Mouse (Mus musculus): ENCODE results near the gene Mdm2. TPM values are rescaled to one million over a fixed set of nuclear protein-coding genes. Genes with fewer than 3 reads are reported as not detected.

Gene Mdm2
- polyA plus RNA-seq, 1 experiment from 2014 or later: 63.1 TPM

- peaks cover 6% of the 10 kb centered on the region for H3K4me1 ChIP-seq (ENCODE audit: control insufficient read depth, insufficient read depth, low read length)
- no peak overlapping the region for H3K27ac ChIP-seq (replicated peaks; ENCODE audit: low read depth, low read length)
- ATAC-seq (ENCODE audit: insufficient number of reproducible peaks, low FRiP score, low TSS enrichment, low read depth) (no peak), DNase-seq (ENCODE audit: low spot score) (no peak)
- no peak overlapping the region for H3K4me3 ChIP-seq (ENCODE audit: low read depth, low read length)
- no peak overlapping the region for H3K9ac ChIP-seq (ENCODE audit: low read length)
- H3K4me2 ChIP-seq (ENCODE audit: low read depth, severe bottlenecking): no peak overlapping the region
- no peaks in the 10 kb centered on the region for H3K27me3 ChIP-seq (ENCODE audit: control insufficient read depth, insufficient read depth, low read length)
- WGBS: 87% methylated on average over 6 of the region's 6 CpGs
- no peaks in the 10 kb centered on the region for H3K9me3 ChIP-seq (ENCODE audit: control insufficient read depth, low read length)
- no peaks in the 10 kb centered on the region for H3K36me3 ChIP-seq (ENCODE audit: control insufficient read depth, insufficient read depth, low read length)
Observed at GRCm38 (mm10) chr10:117656662-117656962, 53.9 kb downstream of the Mdm2 start.

DNA sequence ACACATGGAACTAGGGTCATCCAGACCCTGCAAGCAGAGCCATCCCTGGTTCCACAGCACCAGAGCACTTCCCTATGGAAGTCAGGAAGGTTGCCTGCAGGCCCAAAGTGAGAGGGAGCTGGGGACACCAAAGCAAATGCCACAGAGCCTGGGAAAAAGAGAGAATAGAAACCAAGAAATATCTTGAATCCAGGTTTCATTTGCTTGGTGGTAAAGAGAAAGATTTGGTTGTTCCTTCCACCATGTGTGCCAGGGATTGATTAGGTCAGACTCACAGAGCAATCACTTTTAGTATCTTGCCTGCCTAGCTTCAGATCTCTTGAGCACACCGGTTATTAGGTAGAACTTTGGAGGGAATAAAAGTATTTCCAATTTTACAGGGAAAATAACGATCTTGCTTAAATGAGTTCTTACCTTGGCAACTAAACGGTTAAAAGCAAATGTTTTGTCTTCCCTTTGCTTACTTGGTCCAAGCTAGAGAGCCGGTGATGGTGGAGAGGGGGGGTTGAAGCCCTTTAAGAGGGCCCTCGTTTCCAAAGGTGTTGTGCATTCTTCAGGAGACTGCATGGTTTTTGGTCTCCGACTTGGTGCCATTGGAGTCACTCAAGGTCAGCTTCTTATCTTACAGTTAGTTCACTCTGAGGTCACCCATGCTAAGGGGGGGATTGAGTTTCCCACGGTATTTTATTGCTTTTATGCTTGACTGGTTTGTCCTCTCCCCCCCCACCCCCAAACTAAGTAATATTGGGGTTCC, 54.5 kb downstream of the Mdm2 start:
- Histone ChIP-seq H3K36me3 (ENCODE audit: control insufficient read depth, insufficient read depth, low read length) (no peaks in the 10 kb centered on the region), H3K4me2 (ENCODE audit: low read depth, severe bottlenecking) (no peak overlapping the region), H3K27ac (replicated peaks; ENCODE audit: low read depth, low read length) (no peak overlapping the region), H3K4me3 (ENCODE audit: low read depth, low read length) (no peak overlapping the region), H3K27me3 (ENCODE audit: control insufficient read depth, insufficient read depth, low read length) (no peaks in the 10 kb centered on the region), H3K9me3 (ENCODE audit: control insufficient read depth, low read length) (no peaks in the 10 kb centered on the region), H3K4me1 (ENCODE audit: control insufficient read depth, insufficient read depth, low read length) (peaks cover 6% of the 10 kb centered on the region), H3K9ac (ENCODE audit: low read length) (no peak overlapping the region)
- 55% methylated on average over 7 of the region's 7 CpGs for WGBS
- no peak for ATAC-seq (ENCODE audit: insufficient number of reproducible peaks, low FRiP score, low TSS enrichment, low read depth)
- DNase-seq (ENCODE audit: low spot score): no peak

DNA sequence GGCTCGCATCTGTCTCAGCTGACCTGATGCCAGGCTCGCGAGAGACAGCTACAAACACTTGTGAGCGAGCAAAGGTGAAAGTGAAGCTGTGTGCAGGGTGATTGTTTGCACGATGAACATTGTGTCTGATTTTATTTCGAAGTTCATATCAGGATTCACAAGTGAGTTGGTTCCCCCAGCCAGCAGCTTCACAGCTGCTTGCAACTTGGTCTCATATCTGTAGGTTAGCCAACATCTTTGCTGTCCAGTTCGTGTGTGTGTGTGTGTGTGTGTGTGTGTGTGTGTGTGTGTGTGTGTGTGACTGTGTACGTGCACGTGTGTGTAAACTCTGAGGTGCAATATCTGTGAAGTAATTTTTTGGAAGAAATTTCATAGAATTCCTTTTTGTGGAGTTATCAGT, 55.1 kb downstream of the Mdm2 start:
- no peak overlapping the region for H3K4me3 ChIP-seq (ENCODE audit: low read depth, low read length)
- peaks cover 6% of the 10 kb centered on the region for H3K4me1 ChIP-seq (ENCODE audit: control insufficient read depth, insufficient read depth, low read length)
- no peak overlapping the region for H3K9ac ChIP-seq (ENCODE audit: low read length)
- H3K36me3 ChIP-seq (ENCODE audit: control insufficient read depth, insufficient read depth, low read length): no peaks in the 10 kb centered on the region
- no peak overlapping the region for H3K4me2 ChIP-seq (ENCODE audit: low read depth, severe bottlenecking)
- 88% methylated on average over 9 of the region's 9 CpGs for WGBS
- no peaks in the 10 kb centered on the region for H3K27me3 ChIP-seq (ENCODE audit: control insufficient read depth, insufficient read depth, low read length)
- DNase-seq (ENCODE audit: low spot score) (no peak), ATAC-seq (ENCODE audit: insufficient number of reproducible peaks, low FRiP score, low TSS enrichment, low read depth) (no peak)
- H3K27ac ChIP-seq (replicated peaks; ENCODE audit: low read depth, low read length): no peak overlapping the region
- no peaks in the 10 kb centered on the region for H3K9me3 ChIP-seq (ENCODE audit: control insufficient read depth, low read length)

DNA sequence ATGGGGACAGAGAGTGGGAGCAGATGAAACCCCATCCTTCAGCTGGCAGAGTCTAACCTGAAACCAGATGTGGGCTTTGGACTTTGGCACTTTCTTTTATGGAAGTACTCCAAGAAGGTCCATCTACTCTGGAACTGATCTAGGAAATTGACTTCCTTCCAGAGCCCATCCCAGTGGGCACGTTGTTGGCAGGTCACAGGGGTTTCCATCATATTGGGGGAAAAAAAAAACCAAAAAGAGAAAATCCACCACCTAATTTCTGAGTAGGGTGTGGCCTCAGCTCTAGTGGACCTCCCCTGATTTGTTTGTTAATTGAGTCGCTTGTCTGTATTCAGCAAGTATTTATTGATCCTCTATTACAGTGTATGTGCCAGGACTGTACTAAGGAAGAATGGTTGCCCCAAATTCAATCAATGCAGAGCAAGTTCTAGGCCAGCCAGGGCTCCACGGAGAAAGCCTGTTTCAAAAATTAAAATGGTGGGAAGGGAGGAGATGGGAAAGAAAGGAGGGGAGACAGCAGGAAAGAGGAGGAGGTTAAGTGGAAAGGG, 55.9 kb downstream of the Mdm2 start:
- Histone ChIP-seq H3K4me1 (ENCODE audit: control insufficient read depth, insufficient read depth, low read length) (peaks cover 4% of the 10 kb centered on the region), H3K4me2 (ENCODE audit: low read depth, severe bottlenecking) (no peak overlapping the region), H3K27ac (replicated peaks; ENCODE audit: low read depth, low read length) (no peak overlapping the region), H3K4me3 (ENCODE audit: low read depth, low read length) (no peak overlapping the region), H3K36me3 (ENCODE audit: control insufficient read depth, insufficient read depth, low read length) (no peaks in the 10 kb centered on the region), H3K9ac (ENCODE audit: low read length) (no peak overlapping the region), H3K27me3 (ENCODE audit: control insufficient read depth, insufficient read depth, low read length) (no peaks in the 10 kb centered on the region), H3K9me3 (ENCODE audit: control insufficient read depth, low read length) (no peaks in the 10 kb centered on the region)
- WGBS: 88% methylated on average over 3 of the region's 3 CpGs
- ATAC-seq (ENCODE audit: insufficient number of reproducible peaks, low FRiP score, low TSS enrichment, low read depth) (no peak), DNase-seq (ENCODE audit: low spot score) (no peak)

- Histone ChIP-seq H3K36me3 (ENCODE audit: control insufficient read depth, insufficient read depth, low read length) (no peaks in the 10 kb centered on the region), H3K4me2 (ENCODE audit: low read depth, severe bottlenecking) (no peak overlapping the region), H3K9ac (ENCODE audit: low read length) (no peak overlapping the region), H3K9me3 (ENCODE audit: control insufficient read depth, low read length) (no peaks in the 10 kb centered on the region), H3K27me3 (ENCODE audit: control insufficient read depth, insufficient read depth, low read length) (no peaks in the 10 kb centered on the region), H3K4me1 (ENCODE audit: control insufficient read depth, insufficient read depth, low read length) (peaks cover 4% of the 10 kb centered on the region; the same call in 1 of the 2 replicates), H3K27ac (replicated peaks; ENCODE audit: low read depth, low read length) (no peak overlapping the region), H3K4me3 (ENCODE audit: low read depth, low read length) (no peak overlapping the region)
- no peak for ATAC-seq (ENCODE audit: insufficient number of reproducible peaks, low FRiP score, low TSS enrichment, low read depth)
- WGBS: 93% methylated on average over 7 of the region's 7 CpGs
- DNase-seq (ENCODE audit: low spot score): no peak
Observed at GRCm38 (mm10) chr10:117653779-117654173, 56.8 kb downstream of the Mdm2 start.

DNA sequence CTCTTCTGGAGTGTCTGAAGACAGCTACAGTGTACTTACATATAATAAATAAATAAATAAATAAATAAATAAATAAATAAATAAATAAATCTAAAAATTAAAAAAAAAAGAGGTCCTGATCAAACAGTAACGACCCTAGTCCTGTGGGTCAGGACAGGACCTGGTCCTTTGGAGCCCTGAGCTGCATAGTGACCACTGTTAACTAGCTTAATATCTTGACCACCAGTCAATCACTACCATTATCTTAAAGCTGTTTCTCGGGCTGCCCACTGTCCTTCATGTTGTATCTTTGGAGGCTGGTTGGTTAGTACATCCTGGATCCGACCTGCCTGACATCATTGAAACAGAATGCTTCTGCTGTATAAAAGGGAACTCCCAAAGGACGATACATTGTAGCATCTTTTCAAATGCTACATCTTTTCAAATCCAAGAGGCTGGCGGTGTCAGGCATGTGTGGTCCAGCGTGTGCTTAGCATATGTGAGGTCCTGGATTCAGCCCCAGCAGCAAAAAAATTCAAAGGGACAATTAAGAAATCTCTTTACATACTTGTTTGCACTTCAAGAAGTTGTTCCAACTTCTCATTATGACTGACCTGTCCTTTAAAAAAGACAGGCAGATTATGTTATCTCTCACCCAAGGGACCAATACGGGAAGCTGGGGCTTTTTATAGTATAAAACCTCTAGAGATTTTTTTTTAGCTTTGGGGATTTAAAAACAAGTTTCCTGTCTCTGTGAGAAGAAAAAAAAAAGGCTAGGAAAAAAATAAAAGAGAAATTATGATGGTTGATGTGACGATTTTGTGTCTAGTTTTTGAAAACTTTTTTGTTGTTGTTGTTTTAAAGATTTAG, 57.4 kb downstream of the Mdm2 start:
- H3K9ac ChIP-seq (ENCODE audit: low read length): no peak overlapping the region
- H3K4me2 ChIP-seq (ENCODE audit: low read depth, severe bottlenecking): no peak overlapping the region
- H3K4me3 ChIP-seq (ENCODE audit: low read depth, low read length): no peak overlapping the region
- H3K9me3 ChIP-seq (ENCODE audit: control insufficient read depth, low read length): no peaks in the 10 kb centered on the region
- no peak for ATAC-seq (ENCODE audit: insufficient number of reproducible peaks, low FRiP score, low TSS enrichment, low read depth)
- H3K27ac ChIP-seq (replicated peaks; ENCODE audit: low read depth, low read length): no peak overlapping the region
- H3K4me1 ChIP-seq (ENCODE audit: control insufficient read depth, insufficient read depth, low read length): peaks cover 4% of the 10 kb centered on the region; the same call in 1 of the 2 replicates
- no peak for DNase-seq (ENCODE audit: low spot score)
- H3K27me3 ChIP-seq (ENCODE audit: control insufficient read depth, insufficient read depth, low read length): no peaks in the 10 kb centered on the region
- H3K36me3 ChIP-seq (ENCODE audit: control insufficient read depth, insufficient read depth, low read length): no peaks in the 10 kb centered on the region
- 89% methylated on average over 8 of the region's 8 CpGs for WGBS

DNA sequence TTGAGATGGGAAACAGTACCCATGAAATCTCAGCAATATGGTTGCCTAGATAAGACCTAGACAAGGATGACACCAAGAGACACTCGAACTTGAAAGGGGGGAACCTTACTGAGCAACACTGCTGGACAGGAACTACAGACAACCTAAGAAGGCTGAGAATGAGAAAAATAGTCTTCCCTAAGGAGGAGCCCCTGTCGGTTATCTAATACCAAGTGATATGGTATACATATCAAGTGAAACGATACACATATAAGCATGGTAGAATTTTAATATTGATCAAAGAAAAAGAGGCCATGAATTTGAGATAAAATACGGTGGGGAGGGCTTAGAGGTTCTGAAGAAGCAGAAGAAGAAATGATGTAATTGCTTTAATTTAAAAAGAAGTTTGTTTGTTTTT, 58.2 kb downstream of the Mdm2 start:
- WGBS: 91% methylated on average over 4 of the region's 4 CpGs
- ATAC-seq (ENCODE audit: insufficient number of reproducible peaks, low FRiP score, low TSS enrichment, low read depth): no peak
- Histone ChIP-seq H3K4me3 (ENCODE audit: low read depth, low read length) (no peak overlapping the region), H3K36me3 (ENCODE audit: control insufficient read depth, insufficient read depth, low read length) (no peaks in the 10 kb centered on the region), H3K27ac (replicated peaks; ENCODE audit: low read depth, low read length) (no peak overlapping the region), H3K9ac (ENCODE audit: low read length) (no peak overlapping the region), H3K4me1 (ENCODE audit: control insufficient read depth, insufficient read depth, low read length) (peaks cover 4% of the 10 kb centered on the region; the same call in 1 of the 2 replicates), H3K27me3 (ENCODE audit: control insufficient read depth, insufficient read depth, low read length) (no peaks in the 10 kb centered on the region), H3K4me2 (ENCODE audit: low read depth, severe bottlenecking) (no peak overlapping the region), H3K9me3 (ENCODE audit: control insufficient read depth, low read length) (no peaks in the 10 kb centered on the region)
- no peak for DNase-seq (ENCODE audit: low spot score)

- H3K27ac ChIP-seq (replicated peaks; ENCODE audit: low read depth, low read length): no peak overlapping the region
- no peak overlapping the region for H3K4me3 ChIP-seq (ENCODE audit: low read depth, low read length)
- WGBS: 63% methylated on average over 10 of the region's 10 CpGs
- H3K9me3 ChIP-seq (ENCODE audit: control insufficient read depth, low read length): no peaks in the 10 kb centered on the region
- no peaks in the 10 kb centered on the region for H3K36me3 ChIP-seq (ENCODE audit: control insufficient read depth, insufficient read depth, low read length)
- no peak overlapping the region for H3K9ac ChIP-seq (ENCODE audit: low read length)
- H3K27me3 ChIP-seq (ENCODE audit: control insufficient read depth, insufficient read depth, low read length): no peaks in the 10 kb centered on the region
- peaks cover 4% of the 10 kb centered on the region; the same call in 1 of the 2 replicates for H3K4me1 ChIP-seq (ENCODE audit: control insufficient read depth, insufficient read depth, low read length)
- no peak overlapping the region for H3K4me2 ChIP-seq (ENCODE audit: low read depth, severe bottlenecking)
- ATAC-seq (ENCODE audit: insufficient number of reproducible peaks, low FRiP score, low TSS enrichment, low read depth) (no peak), DNase-seq (ENCODE audit: low spot score) (no peak)
Observed at GRCm38 (mm10) chr10:117651587-117652377, 58.8 kb downstream of the Mdm2 start.
